Mouse (Mus musculus): ENCODE measurements around the gene Wfdc11.

DNA sequence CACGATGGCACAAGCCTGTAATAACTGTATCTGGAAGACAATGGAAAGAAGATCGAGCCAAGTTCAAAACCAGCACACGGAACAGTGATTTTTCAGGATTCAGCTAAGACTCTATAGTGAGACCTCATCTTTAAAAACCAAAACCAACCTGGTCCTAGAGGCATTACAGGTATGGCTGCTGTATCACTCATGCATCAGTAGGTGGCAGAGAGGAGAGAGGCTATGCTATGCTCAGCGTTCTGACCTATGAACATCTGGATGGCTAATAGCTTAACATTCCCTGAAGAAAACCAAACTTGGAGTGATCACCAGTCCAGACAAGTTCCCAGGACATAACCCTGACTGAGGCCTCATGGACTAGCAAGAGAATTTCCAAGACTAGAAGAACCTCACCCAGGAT is 52.1 kb downstream of the Wfdc11 start:
- TF ChIP-seq POLR2A (IDR thresholded peaks at IDR 0.05; ENCODE audit: control insufficient read depth, extremely low read depth, insufficient read depth, low read length, poor library complexity) (no peak), CTCF (IDR thresholded peaks at IDR 0.05; ENCODE audit: borderline replicate concordance, control insufficient read depth, extremely low read depth, insufficient read depth, low read length, poor library complexity) (no peak)

Data from thymus, adult 2 months (tissue).